19 mouse cellular contexts compared by ENCODE assay signal in the genomic region with DNA sequence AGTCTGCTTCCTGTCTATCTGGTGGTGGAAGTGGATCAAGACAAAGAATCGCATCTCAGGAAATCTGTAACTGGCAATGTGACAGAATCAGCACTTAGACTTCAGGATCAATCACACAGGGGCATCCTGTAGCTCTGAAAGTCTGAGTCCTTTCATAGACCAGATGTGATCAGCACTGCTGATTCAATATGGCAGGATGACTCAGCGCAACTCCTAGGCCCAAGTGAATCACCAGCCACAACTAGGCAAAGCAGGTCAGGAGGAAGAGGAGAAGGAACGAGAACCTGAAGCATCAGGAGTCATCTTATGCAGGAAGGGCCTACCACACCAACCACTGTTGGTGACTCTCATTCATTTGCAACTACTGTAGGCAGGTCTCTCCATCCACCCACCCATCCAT. TPM values are rescaled to one million over a fixed set of nuclear protein-coding genes. Genes with fewer than 3 reads are reported as not detected.
DNase-seq lines count a peak whose midpoint lies in the region; ATAC-seq lines count a peak whose summit lies in the region.
"Had no signal": no experiment of that assay in that cellular context is flagged by ENCODE, and none has a peak within 500 bp of the region (broad histone marks: within the 10 kb centered on the region; RNA-seq: fewer than 3 reads in every experiment).

No protein-coding gene starts in this region.

- H3K9me3 ChIP-seq in heart, embryonic 10.5 days, result no peaks in the 10 kb centered on the region
- H3K9me3 ChIP-seq in liver, embryonic 16.5 days (replicated peaks; ENCODE audit: control insufficient read depth, low read length), result no peaks in the 10 kb centered on the region
- H3K9me3 ChIP-seq: limb, embryonic 15.5 days had no signal

- H3K4me1 ChIP-seq in heart, embryonic 10.5 days, result peaks cover 60% of the 10 kb centered on the region
- peaks cover 13% of the 10 kb centered on the region for H3K4me1 ChIP-seq in liver, embryonic 16.5 days (ENCODE audit: control insufficient read depth, low read depth, low read length)

- 81% methylated on average over 3 of the region's 3 CpGs for WGBS in heart, embryonic 10.5 days
- whole genome bisulfite sequencing in liver, embryonic 16.5 days (ENCODE audit: insufficient replicate concordance), result 69% methylated on average over 3 of the region's 3 CpGs

- no peak overlapping the region for H3K4me2 ChIP-seq in liver, embryonic 16.5 days (ENCODE audit: low read depth, low read length)
- H3K4me2 ChIP-seq: limb, embryonic 15.5 days had no signal

- no peak overlapping the region for H3K9ac ChIP-seq in liver, embryonic 16.5 days (ENCODE audit: low read depth, low read length)
- H3K9ac ChIP-seq: forebrain, postnatal 0 days; limb, embryonic 15.5 days had no signal

- no peaks in the 10 kb centered on the region for H3K27me3 ChIP-seq in heart, embryonic 10.5 days (ENCODE audit: insufficient read depth, poor library complexity, severe bottlenecking)
- no peaks in the 10 kb centered on the region for H3K27me3 ChIP-seq in liver, embryonic 16.5 days (ENCODE audit: control insufficient read depth, insufficient read depth, low read depth, low read length)
- H3K27me3 ChIP-seq: limb, embryonic 15.5 days had no signal

- no peak overlapping the region for H3K27ac ChIP-seq in heart, embryonic 10.5 days
- H3K27ac ChIP-seq in liver, embryonic 16.5 days (ENCODE audit: low read length), result no peak overlapping the region
- H3K27ac ChIP-seq: layer of hippocampus, adult 2 months; limb, embryonic 15.5 days had no signal

- DNase-seq in heart, adult 11 months, result peak; percentile 90
- DNase-seq in heart, embryonic 10.5 days (ENCODE audit: low spot score), result no peak
- DNase-seq in 416B (ENCODE audit: low read depth), result peak; percentile 91
- peak; percentile 57 for DNase-seq in brain, adult 2 months (ENCODE audit: low read depth, low spot score)
- no peak for DNase-seq in layer of hippocampus, adult 9-11 months
- DNase-seq: adrenal gland, adult 8-10 months; cerebellum, postnatal 10 days; forebrain, postnatal 0 days; gastrocnemius, postnatal 10 days; heart, postnatal 4 days; lung, postnatal 14 days; retina, postnatal 1 day; thymus, postnatal 14 days had no signal

- no peak overlapping the region for H3K4me3 ChIP-seq in heart, embryonic 10.5 days
- H3K4me3 ChIP-seq in liver, embryonic 16.5 days (ENCODE audit: low read depth, low read length), result no peak overlapping the region
- H3K4me3 ChIP-seq: erythroblast, embryonic 14.5 days; layer of hippocampus, adult 2 months; limb, embryonic 15.5 days had no signal

- H3K36me3 ChIP-seq in heart, embryonic 10.5 days, result peaks cover 17% of the 10 kb centered on the region; the same call in 1 of the 2 replicates
- peaks cover 13% of the 10 kb centered on the region for H3K36me3 ChIP-seq in liver, embryonic 16.5 days (ENCODE audit: control insufficient read depth, insufficient read depth)

- peak; percentile 55; the same call in 1 of the 2 replicates for ATAC-seq in liver, embryonic 16.5 days (ENCODE audit: low read depth)
- no peak for ATAC-seq in CD4-positive, CD25-positive, alpha-beta regulatory T cell, adult 4 months
- ATAC-seq: forebrain, postnatal 0 days; inflammation-experienced regulatory T-cells, adult 6 months had no signal

RNA-seq across cellular contexts. Expression of a gene that starts 54.0 kb away (rescaled TPM):
- 25.8 and 27.5 TPM in 2 replicates for polyA plus RNA-seq in heart, embryonic 10.5 days (2016; fragmentation: Nextera tagmentation; extraction: Ambion mirVana)
- polyA plus RNA-seq in liver, embryonic 16.5 days (2015; fragmentation: Nextera tagmentation; extraction: Ambion mirVana), result 17.3 and 18.6 TPM in 2 replicates
- polyA plus RNA-seq in CD4-positive, CD25-positive, alpha-beta regulatory T cell, adult 4 months (2017; shearing (Covaris generic)), result 10 to 100 TPM in 1 of 2 experiments, 1 to 10 TPM in 1; 9.3 to 14.6 TPM

Comparison
In these comparisons a context has a peak if more than half of its experiments do, and no peak if none do; other contexts are left out.
1. DNase-seq: peak in heart, adult 11 months (single experiment), 416B (single experiment) and brain, adult 2 months (single experiment); none in heart, embryonic 10.5 days (single experiment) and layer of hippocampus, adult 9-11 months (single experiment).